Mouse (Mus musculus): ENCODE data around the gene Gm8271.
"Not testable (repeated sequence)": the region's sequence is repeated elsewhere in the genome, so short reads cannot be mapped to it uniquely, and the experiment has no call there.

Gene Gm8271

GRCm38 (mm10) chr14:5185493-5185892 lies at the start of gene Gm8271:
Gene Gm8271 (plus strand): TSS chr14:5185793.
- DNase-seq = not testable (repeated sequence)

GRCm38 (mm10) chr14:5164235-5164634 lies 21.4 kb upstream of the Gm8271 start, which contains the start of gene Gm3317:
Gene Gm3317 (plus strand): TSS chr14:5164535.
- not testable (repeated sequence) for DNase-seq
